Mouse (Mus musculus) olfactory bulb, adult 2 months (tissue): ENCODE data around the gene Cbx7.

Source experiments
- CTCF ChIP-seq: fragments of 200-500 bp; IDR thresholded peaks from 2 replicates; pipeline ENCODE4 v1.5.1; 2012; ENCODE audit warnings: low read depth, mild to moderate bottlenecking, low read length, moderate library complexity; ENCODE audit not compliant: insufficient read depth
- POLR2A ChIP-seq: fragments of 200-500 bp; IDR thresholded peaks from 2 replicates; pipeline ENCODE4 v1.6.1; 2012; ENCODE audit warnings: mild to moderate bottlenecking, low read depth, low read length, moderate library complexity; ENCODE audit not compliant: insufficient read depth

- no peak for TF ChIP-seq CTCF
- TF ChIP-seq POLR2A = no peak
These were observed 54.8 kb downstream of the Cbx7 start for GRCm38 (mm10) chr15:79916150-79916549.
